In the genomic region with DNA sequence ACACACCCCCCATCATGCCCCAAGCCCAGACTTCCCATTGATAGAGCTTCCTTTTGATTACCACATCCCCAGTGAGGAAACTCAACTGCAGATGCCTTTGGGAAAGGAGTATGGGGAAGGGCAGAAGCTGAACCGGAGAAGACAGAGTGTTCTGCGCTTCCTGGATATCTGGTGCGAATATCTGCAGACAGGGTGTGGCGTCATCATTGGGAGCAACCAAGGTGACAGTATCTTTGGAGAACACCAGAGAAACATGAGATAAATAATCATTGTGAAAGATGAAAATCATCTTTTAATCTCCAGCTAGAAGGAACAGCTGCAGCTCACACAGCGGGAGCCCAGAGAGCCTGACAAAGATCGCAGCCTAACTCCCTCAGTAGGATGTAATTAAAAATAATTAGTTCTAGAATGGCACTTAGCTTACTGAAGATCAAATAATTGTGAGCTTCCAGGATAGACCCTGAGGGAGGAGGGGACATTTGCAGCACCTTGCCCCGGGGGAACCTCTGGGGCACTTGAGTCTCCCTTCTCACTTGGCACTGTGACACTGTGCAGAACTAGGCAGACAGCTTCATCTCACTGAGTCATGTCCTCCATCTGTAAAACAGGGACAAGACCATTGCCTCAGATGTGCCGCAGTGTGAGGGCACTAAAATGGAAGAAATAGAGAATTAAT, we compare ENCODE assay signal across 17 mouse cellular contexts. TPM values are rescaled to one million over a fixed set of nuclear protein-coding genes. Genes with fewer than 3 reads are reported as not detected.
A peak's percentile ranks its signal among the peaks of the same experiment; 100 is the strongest.
DNase-seq lines count a peak whose midpoint lies in the region; ATAC-seq and TF ChIP-seq lines count a peak whose summit lies in the region.
"Had no signal": no experiment of that assay in that cellular context is flagged by ENCODE, and none has a peak within 500 bp of the region (broad histone marks: within the 10 kb centered on the region; RNA-seq: fewer than 3 reads in every experiment).

No protein-coding gene starts in this region.

- TF ChIP-seq EP300 in liver, postnatal 0 days (IDR thresholded peaks at IDR 0.05; ENCODE audit: low read depth): peak; percentile 43; the same call in 1 of the 2 replicates

- no peaks in the 10 kb centered on the region; the same call in 1 of the 2 replicates for H3K4me1 ChIP-seq in midbrain, embryonic 13.5 days (replicated peaks)
- H3K4me1 ChIP-seq in midbrain, embryonic 10.5 days: 0 out of 2 replicates have a peak, but pooled peaks cover 4% of the 10 kb centered on the region
- H3K4me1 ChIP-seq in forebrain, embryonic 16.5 days (replicated peaks; ENCODE audit: control insufficient read depth, insufficient read depth, low read length): no peaks in the 10 kb centered on the region
- H3K4me1 ChIP-seq in liver, postnatal 0 days (ENCODE audit: insufficient read depth): 0 out of 2 replicates have a peak, but pooled peaks cover 3% of the 10 kb centered on the region
- H3K4me1 ChIP-seq: heart, embryonic 13.5 days; limb, embryonic 12.5 days had no signal

- no peak for DNase-seq in midbrain, embryonic 10.5 days (ENCODE audit: low spot score)
- DNase-seq in liver, postnatal 0 days: no peak
- peak; percentile 55 for DNase-seq in retina, embryonic 14.5 days (ENCODE audit: low spot score)
- no peak for DNase-seq in adrenal gland, adult 2 months
- DNase-seq in kidney, postnatal 14 days: no peak
- DNase-seq in cerebellum, adult 9-11 months: no peak
- DNase-seq: adrenal gland, adult 8-10 months; gastrocnemius, postnatal 25 days; lung, postnatal 10 days had no signal

- WGBS in midbrain, embryonic 13.5 days: 67% methylated on average over 8 of the region's 8 CpGs
- 83% methylated on average over 8 of the region's 8 CpGs for WGBS in midbrain, embryonic 10.5 days
- WGBS in forebrain, embryonic 16.5 days: 44% methylated on average over 8 of the region's 8 CpGs
- WGBS in liver, postnatal 0 days (ENCODE audit: insufficient replicate concordance): 54% methylated on average over 8 of the region's 8 CpGs

- no peak overlapping the region for H3K27ac ChIP-seq in midbrain, embryonic 13.5 days
- no peak overlapping the region for H3K27ac ChIP-seq in midbrain, embryonic 10.5 days (replicated peaks)
- no peak overlapping the region for H3K27ac ChIP-seq in forebrain, embryonic 16.5 days (ENCODE audit: low read length)
- H3K27ac ChIP-seq in liver, postnatal 0 days (ENCODE audit: low read depth): no peak overlapping the region
- H3K27ac ChIP-seq: heart, embryonic 13.5 days; kidney, postnatal 0 days; limb, embryonic 12.5 days had no signal

- no peak overlapping the region for H3K4me3 ChIP-seq in midbrain, embryonic 13.5 days (replicated peaks)
- no peak overlapping the region for H3K4me3 ChIP-seq in midbrain, embryonic 10.5 days
- no peak overlapping the region for H3K4me3 ChIP-seq in forebrain, embryonic 16.5 days (replicated peaks; ENCODE audit: low read length)
- H3K4me3 ChIP-seq in liver, postnatal 0 days (ENCODE audit: low read depth, low read length): no peak overlapping the region
- H3K4me3 ChIP-seq: erythroblast, embryonic 14.5 days; heart, embryonic 13.5 days; limb, embryonic 12.5 days; myocyte had no signal

- H3K36me3 ChIP-seq in midbrain, embryonic 13.5 days: no peaks in the 10 kb centered on the region
- H3K36me3 ChIP-seq in midbrain, embryonic 10.5 days: no peaks in the 10 kb centered on the region
- no peaks in the 10 kb centered on the region for H3K36me3 ChIP-seq in forebrain, embryonic 16.5 days (ENCODE audit: control insufficient read depth, insufficient read depth)
- H3K36me3 ChIP-seq in liver, postnatal 0 days (replicated peaks; ENCODE audit: insufficient read depth, low read length): no peaks in the 10 kb centered on the region
- H3K36me3 ChIP-seq: heart, embryonic 13.5 days; limb, embryonic 12.5 days had no signal

- no peak overlapping the region for H3K4me2 ChIP-seq in midbrain, embryonic 13.5 days (replicated peaks)
- no peak overlapping the region for H3K4me2 ChIP-seq in forebrain, embryonic 16.5 days (ENCODE audit: low read length)
- no peak overlapping the region for H3K4me2 ChIP-seq in liver, postnatal 0 days (ENCODE audit: low read depth, low read length)
- H3K4me2 ChIP-seq: heart, embryonic 13.5 days; limb, embryonic 12.5 days had no signal

- no peak for TF ChIP-seq CTCF in liver, postnatal 0 days (IDR thresholded peaks at IDR 0.05; ENCODE audit: low read depth)

- no peaks in the 10 kb centered on the region for H3K9me3 ChIP-seq in midbrain, embryonic 13.5 days
- no peaks in the 10 kb centered on the region for H3K9me3 ChIP-seq in midbrain, embryonic 10.5 days (replicated peaks)
- no peaks in the 10 kb centered on the region for H3K9me3 ChIP-seq in forebrain, embryonic 16.5 days (ENCODE audit: control insufficient read depth, low read length)
- no peaks in the 10 kb centered on the region for H3K9me3 ChIP-seq in liver, postnatal 0 days (ENCODE audit: low read length)
- H3K9me3 ChIP-seq: heart, embryonic 13.5 days; limb, embryonic 12.5 days had no signal

- H3K27me3 ChIP-seq in midbrain, embryonic 13.5 days: no peaks in the 10 kb centered on the region
- no peaks in the 10 kb centered on the region for H3K27me3 ChIP-seq in midbrain, embryonic 10.5 days (ENCODE audit: low read depth, poor library complexity, severe bottlenecking)
- no peaks in the 10 kb centered on the region for H3K27me3 ChIP-seq in forebrain, embryonic 16.5 days (replicated peaks; ENCODE audit: control insufficient read depth, insufficient read depth, low read length)
- H3K27me3 ChIP-seq in liver, postnatal 0 days (ENCODE audit: insufficient read depth, low read length): no peaks in the 10 kb centered on the region
- H3K27me3 ChIP-seq: heart, embryonic 13.5 days; limb, embryonic 12.5 days had no signal

- no peak overlapping the region for H3K9ac ChIP-seq in midbrain, embryonic 13.5 days (replicated peaks)
- no peak overlapping the region for H3K9ac ChIP-seq in forebrain, embryonic 16.5 days (replicated peaks; ENCODE audit: low read depth, low read length)
- no peak overlapping the region for H3K9ac ChIP-seq in liver, postnatal 0 days (replicated peaks)
- H3K9ac ChIP-seq: heart, embryonic 13.5 days; limb, embryonic 12.5 days had no signal

- peak; percentile 76 for ATAC-seq in midbrain, embryonic 13.5 days
- ATAC-seq in forebrain, embryonic 16.5 days: peak; percentile 63
- no peak for ATAC-seq in liver, postnatal 0 days
- ATAC-seq: inflammation-experienced regulatory T-cells, adult 6 months had no signal

RNA-seq across cellular contexts. Expression of a gene that starts 38.5 kb away (rescaled TPM):
- polyA plus RNA-seq in midbrain, embryonic 13.5 days (2015; fragmentation: Nextera tagmentation; extraction: Ambion mirVana): 2.7 and 2.9 TPM in 2 replicates
- polyA plus RNA-seq in midbrain, embryonic 10.5 days (2016; fragmentation: Nextera tagmentation; extraction: Ambion mirVana): 1.8 and 2.0 TPM in 2 replicates
- 3.0 and 4.4 TPM in 2 replicates for polyA plus RNA-seq in forebrain, embryonic 16.5 days (2015; fragmentation: Nextera tagmentation; extraction: Ambion mirVana)
- 2.5 and 3.1 TPM in 2 replicates for polyA plus RNA-seq in liver, postnatal 0 days (2015; fragmentation: Nextera tagmentation; extraction: Ambion mirVana)
- 1 to 10 TPM; 1.2 to 2.4 TPM for total RNA-seq in adrenal gland, adult 2 months (2021)
- polyA plus RNA-seq in adrenal gland, adult 2 months (2012; rRNA removed): 0.44 and 0.46 TPM in 2 replicates
- polyA plus RNA-seq: erythroblast, embryonic 14.5 days had no signal
